Mouse (Mus musculus) MN1 (cell line): ENCODE measurements around the gene Rec8.

Source experiments
- DNase-seq: peaks from one replicate; pipeline ENCODE4 v3.0.0-alpha.2; 2016; ENCODE audit warnings: low spot score

Rec8 gene

DNA sequence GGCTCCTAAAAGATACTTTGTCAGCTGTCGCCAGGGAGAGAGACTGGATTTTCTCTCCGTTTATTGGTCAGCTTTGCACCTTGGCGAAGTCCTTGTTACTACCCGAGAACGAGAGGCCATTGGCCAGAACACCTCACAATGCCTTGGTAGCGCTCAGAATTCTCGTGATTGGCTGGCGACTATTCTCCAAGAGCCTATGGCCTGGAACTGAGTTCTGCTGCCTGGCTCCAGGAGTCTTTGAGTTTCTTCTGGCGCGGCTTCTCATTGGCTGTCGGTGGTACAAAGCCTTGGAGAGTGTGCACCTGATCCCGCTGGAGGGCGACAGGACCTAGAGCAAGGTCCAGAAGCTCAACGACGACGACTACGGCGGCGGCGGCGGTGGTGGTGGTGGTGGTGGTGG is at the start of gene Rec8:
Gene Rec8 (plus strand): TSS at position 216 of the 400 bp plus-strand sequence.
- peak; percentile 96 for DNase-seq

DNA sequence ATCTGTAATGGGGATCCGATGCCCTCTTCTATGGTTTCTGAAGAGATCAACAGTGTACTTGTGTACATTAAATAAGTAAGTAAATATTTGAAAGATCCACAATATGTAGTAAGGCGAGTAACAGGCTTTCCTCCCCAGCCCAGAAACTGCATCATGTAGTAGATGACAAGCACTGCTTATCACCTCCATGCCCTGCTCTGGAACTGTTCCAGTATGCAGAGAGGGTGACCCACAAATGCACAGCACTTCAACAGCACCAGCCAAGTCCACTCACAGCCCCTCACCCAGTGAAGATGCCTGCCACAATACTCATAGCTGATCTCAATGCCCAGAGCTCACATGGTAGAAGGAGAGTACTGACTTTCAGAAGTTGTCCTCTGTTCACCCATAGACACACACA is 47.2 kb upstream of the Rec8 start:
- no peak for DNase-seq

DNA sequence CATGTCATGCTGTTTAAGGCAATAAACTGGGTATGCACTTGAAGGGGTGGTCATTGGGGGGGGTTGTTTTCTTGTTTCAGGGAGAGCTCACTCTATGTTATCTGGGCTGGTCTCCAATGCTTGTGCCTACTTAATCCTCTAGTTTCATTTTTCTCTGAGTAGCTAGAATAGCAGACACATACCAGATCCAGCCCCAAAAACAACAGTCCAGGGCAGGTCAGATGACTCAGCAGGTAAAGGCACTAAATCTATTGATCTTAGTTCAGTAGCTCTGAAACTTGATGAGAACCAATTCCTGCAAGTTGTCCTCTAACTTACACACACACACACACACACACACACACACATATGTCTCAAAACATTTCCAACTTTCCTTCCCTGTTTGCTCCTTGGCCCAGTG is 46.1 kb upstream of the Rec8 start:
- no peak for DNase-seq

DNA sequence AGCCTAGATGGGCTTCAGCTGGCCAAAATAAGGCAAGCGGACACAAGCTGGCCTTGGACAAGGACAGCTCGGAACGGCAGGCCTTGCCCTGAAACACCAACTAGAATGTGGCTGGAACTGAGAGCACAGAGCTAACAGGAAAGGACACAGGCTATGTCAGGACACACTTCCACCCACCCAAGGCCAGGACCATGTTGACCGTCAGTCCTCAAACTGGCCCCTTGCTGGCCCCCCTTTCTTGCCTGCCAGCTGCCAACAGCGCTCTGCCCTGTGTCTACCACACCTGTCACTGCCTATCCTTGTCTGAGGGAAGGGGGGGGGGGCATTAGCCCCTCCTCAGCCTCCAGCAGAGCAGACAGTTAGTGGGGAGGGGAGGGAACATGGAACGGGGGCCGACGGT is 42.5 kb upstream of the Rec8 start, which contains the start of gene Fitm1:
Gene Fitm1 (plus strand): TSS at position 316 of the 400 bp plus-strand sequence.
- DNase-seq: no peak

DNA sequence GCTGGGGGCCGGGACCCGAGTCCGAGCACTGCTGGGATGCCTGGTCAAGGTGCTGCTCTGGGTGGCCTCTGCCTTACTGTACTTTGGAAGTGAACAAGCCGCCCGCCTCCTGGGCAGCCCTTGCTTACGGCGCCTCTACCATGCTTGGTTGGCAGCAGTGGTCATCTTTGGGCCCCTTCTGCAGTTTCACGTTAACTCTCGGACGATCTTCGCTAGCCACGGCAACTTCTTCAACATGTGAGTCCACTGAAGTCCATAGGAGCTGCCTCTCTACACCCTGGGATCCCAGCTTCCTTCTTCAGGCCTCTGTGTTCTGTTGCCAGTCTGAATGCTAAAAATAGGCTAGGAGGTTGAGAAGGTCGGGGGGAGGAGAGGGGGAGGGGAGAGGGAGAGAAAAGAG is 42.1 kb upstream of the Rec8 start:
- DNase-seq: no peak

DNA sequence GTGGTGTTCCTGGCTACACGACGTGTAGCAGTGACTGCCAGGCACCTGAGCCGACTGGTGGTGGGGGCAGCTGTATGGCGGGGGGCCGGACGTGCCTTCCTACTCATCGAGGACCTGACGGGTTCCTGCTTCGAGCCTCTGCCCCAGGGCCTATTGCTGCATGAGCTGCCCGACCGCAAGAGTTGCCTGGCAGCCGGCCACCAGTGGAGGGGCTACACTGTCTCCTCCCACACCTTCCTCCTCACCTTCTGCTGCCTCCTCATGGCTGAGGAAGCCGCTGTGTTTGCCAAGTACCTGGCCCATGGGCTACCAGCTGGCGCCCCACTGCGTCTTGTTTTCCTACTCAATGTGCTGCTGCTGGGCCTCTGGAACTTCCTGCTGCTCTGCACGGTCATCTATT is 41.5 kb upstream of the Rec8 start:
- no peak for DNase-seq

DNA sequence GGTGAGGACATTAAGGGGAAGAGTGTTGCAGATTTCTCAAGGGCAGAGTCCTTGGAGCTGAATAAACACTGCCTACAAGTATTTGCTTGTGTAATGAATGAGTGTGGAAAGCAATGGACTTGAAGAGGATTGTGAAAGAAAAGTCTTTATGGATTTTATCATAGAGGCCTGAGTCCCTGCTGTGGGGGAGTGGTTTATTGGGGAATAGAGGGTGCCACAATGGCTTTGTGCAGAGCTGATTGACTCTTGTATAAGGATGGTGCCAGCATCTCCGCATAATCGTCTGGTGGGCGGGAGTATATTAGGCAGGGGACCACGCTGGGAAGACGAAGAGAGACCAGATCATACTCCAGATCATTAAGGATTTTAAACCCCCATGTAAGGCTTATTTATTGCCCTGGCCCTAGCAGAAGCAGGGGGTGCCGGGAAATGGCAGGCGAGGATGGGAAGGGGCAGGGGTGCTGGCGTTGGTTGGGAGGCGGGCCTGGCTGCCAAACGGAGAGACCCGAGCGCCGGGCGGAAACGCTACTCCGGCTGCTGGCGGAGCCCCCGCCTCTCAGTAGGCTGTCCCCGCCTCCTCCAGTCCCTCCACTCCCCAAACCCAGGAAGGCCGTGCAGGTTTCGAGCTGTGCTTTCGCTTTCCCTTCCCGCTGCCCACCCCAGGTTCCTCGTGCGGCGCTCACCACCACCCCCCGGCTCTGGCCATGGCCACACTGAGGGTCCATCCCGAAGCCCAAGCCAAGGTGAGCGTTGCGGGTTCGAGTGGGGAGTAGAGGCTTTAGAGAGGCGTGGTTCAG is 39.8 kb upstream of the Rec8 start, which contains the start of gene Psme1:
Gene Psme1 (plus strand): TSS at position 253 of the 797 bp plus-strand sequence.
- peak; percentile 84 for DNase-seq

DNA sequence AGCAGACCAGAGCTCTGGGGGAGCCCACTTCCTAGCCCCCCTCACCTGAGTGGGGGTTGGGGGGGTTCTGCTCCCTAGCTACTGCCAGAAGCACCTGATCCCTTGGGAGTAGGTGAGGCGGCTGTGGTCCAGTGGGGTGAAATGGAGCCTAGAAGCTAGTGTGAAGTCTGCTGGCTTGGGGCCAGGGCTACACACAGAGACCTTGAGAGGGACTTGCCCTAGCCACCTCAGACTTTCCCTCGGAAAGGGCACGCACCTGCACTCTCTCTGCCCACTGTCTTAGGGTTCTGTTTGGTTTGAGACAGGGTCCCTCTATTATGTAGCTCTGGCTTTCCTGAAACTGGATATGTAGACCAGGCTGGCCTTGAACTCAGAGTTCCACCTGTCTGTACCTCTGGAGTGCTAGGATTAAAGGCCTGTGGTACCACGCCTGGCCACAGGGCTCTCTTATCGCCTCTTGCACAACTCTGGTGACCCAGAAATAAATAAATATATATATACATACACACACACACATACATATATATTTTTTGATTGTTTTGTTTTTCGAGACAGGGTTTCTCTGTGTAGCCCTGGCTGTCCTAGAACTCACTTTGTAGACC is 39.1 kb upstream of the Rec8 start:
- DNase-seq: peak; percentile 66

DNA sequence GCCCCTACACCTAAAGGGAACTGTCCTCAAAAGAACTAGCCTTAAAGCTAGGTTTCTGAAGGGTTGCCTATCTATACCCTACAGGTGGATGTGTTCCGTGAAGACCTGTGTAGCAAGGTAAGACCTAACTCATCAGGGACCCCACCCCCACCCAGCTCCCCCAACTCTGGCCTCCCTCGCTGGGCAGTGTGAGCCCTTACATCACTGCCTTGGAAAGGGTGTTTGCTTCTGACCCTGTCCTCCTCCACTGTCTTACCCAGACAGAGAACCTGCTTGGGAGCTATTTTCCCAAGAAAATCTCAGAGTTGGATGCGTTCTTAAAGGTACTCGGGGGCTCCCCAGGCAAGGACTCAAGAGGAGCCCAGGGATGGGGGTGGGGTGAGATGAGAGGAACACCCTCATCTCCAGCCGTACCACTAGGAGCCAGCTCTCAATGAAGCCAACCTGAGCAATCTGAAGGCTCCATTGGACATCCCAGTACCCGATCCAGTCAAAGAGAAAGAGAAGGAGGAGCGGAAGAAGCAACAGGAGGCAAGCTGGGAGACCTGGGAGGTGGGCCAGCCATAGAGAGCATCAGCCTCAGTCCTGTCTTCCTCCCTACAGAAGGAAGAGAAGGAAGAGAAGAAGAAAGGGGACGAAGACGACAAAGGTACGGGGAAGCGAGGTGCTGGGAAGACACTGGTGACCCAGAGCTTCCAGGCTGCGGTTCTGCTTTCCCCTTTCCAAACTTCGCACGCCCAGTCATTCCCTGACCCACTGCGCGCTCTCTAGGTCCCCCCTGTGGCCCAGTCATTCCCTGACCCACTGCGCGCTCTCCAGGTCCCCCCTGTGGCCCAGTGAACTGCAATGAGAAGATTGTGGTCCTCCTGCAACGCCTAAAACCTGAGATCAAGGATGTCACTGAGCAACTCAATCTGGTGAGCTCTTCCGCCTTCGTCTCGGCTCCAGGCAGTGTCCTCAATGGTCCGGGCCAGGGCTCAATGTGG is 38.0 kb upstream of the Rec8 start:
- DNase-seq: no peak

DNA sequence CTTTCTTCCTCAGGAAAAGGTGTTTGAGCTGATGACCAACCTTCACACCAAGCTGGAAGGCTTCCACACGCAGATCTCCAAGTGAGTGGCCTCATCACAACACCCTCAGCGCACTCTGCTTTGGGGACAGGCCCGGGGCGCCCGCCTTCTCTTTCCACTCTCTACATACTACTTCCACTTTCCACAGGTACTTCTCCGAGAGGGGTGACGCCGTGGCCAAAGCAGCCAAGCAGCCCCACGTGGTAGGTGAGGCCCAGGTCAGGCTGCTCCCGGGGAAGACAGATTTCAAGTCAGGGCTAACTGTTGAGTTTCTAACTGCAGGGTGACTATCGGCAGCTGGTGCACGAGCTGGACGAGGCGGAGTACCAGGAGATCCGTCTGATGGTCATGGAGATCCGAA is 37.1 kb upstream of the Rec8 start:
- no peak for DNase-seq

DNA sequence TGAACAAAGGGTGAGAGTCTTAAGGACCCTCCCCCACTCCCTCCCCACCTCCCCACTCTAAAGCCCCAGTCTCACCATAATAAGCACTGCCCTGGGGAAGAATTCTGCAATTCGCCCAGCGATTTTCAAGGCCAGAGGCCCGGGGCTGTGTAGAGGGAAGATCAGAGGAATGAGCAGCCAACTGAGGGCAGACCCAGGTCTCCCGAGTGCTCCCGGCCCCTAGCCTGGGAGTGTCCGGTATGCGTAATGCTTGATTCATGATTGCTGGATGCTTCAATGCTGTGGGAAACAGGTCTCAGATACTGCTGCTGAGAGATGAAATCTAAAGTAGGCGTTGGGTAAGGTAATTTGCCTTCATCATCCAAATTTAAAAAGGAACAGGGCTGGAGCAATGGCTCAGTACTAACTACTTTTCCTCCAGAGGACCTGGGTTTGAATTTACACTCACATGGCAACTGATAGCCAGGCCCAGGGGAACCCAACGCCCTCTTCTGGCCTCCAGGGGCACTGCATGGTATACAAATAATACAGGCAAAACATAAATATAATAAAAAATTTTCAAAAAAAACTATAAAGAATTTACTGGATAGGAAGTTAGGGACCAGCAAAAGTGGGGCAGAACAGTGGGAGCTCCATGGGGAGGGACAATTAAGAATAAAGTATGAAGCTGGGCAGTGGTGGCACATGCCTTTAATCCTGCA is 35.7 kb upstream of the Rec8 start:
- no peak for DNase-seq

DNA sequence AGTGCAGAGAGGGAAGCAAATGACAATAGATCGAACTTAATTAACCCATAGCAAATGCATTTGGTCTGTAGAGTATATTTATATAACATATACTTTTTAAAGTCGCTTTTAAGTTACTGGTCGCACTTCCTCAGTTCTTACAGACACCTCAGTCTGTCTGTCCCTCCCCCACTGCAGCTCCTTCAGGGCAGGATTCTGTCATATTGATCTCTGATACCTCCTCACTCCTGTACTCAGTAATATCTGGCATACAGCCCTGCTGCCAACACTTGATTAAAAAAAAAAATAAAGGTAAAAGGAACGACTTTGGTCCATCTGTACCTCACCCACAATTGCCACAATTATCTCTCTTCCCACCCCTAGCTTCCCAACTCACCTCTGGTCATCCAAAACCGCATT is 33.5 kb upstream of the Rec8 start:
- no peak for DNase-seq

DNA sequence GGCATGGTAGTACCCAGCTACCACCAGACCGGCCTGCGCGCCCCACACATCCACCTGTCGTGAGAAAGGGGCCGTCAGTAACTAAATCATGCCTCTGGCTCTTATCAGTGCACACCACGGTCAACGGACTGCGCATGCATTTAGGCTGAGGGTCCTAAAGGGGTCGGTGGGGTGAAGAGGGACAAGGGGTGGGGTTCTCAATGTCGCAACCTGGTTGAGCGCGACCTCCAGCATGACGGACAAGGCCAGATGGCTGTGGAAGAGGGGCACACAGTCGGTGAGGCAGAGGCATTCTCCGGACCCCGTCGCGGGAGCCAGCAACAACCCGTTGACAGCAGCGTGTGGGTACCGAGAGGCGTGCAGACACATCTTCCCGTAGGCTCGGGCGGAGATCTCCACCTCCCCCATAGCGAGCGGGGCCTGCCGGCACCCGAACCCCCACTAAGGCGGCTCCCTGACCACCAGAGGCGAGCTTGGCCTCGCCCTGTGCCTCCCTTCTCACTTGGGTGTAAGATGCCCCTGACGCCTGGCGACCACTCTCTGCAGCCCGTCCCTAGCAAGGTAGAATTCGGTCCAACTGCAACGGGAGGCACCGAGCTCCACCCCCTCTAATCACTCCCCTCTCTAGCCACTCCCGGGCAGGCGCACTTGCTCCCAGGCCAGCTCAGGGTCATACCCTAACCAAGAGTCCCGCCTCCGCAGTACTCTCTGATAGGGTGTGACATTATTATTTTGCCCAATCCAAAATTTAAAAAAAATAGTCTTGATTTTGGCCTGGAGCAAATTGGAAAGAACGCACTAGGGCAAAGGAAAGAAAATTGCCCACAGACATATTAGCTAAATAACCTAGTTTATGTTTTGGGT is 32.9 kb upstream of the Rec8 start, which contains the start of gene Emc9:
Gene Emc9 (minus strand): TSS at position 601 of the 864 bp plus-strand sequence.
- peak; percentile 70 for DNase-seq

DNA sequence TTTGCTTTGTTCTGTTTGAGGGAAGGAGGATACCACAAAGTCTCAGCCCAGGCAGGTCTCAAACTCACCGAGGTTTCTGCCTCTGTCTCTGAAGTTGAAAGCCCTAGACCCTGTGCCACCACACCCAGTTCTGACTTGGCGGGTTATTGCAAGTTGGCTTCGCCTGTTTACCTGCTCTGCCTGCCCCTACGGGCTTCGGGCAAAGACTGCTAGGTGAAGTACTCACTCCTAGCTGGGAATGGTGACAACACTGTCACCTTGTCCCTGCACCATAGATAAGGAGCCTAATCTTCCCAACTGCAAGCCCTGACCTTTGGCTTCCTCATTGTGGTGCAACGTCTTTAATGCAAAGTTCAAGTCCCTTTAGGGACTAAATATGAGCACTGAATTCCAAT is 32.3 kb upstream of the Rec8 start:
- DNase-seq: no peak

DNA sequence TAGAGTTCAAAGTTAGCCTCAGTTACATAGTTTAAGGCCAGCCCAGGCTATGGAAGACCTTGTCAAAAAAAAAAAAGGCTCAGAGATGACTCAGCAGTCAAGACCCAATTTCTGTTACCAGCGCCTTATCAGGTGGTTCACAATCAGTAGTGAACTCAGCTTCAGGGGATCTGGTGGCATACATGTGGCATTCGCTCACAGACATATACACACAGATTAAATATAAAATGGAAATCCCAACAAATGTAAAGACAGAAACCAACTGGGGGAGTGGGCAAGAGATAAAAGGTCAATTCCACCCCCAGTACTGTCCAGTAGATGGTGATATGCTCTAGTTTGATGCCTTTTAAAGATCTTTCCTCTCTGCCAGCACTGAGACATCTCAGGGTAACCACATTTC is 31.7 kb upstream of the Rec8 start:
- no peak for DNase-seq

DNA sequence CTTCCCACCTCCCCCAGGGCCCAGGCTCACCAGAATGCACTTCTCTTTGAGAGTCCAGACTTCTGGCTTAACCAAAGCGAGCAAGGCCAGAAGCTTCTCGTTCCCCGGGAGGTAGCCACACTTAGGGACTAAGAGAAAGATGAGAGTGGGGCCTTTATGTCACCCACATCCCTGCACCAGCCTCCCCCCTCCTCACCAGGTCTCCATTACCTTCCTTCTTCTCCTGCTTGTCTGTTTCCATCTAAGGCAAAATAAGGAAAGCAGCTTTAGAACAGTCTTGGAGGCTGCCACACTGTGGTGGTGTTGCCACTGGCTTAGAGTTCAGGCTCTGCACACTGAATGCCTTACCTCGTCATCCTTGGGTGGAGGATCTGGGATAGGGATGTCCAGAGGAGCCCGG is 28.6 kb upstream of the Rec8 start:
- no peak for DNase-seq

DNA sequence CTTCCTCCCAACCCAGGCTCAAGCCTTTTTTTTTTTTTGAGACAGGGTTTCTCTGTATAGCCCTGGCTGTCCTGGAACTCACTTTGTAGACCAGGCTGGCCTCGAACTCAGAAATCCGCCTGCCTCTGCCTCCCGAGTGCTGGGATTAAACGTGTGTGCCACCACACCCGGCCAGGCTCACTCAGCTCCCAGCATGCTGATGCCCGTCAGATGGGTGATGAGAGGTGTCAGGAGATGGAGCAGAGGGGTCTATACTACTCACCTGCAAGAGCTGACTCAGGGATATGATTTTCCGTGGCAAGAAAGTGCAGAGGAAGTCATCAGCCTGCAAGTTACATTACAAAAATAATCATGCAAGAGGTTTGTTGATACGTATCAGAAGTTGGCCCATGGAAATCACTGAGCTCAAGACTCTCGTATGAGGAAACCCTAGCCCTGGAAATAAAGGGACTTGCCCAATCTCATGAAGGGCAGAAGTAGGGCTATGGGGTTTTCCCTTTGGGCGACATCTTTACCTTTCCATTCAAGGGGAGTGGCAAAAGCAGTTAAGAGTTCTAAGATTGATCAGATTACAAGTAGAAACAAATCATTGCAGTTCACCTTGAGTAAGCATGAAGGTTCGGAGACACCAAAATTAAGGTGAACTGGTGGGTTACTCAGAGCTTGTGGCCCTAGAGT is 27.9 kb upstream of the Rec8 start:
- DNase-seq: no peak

DNA sequence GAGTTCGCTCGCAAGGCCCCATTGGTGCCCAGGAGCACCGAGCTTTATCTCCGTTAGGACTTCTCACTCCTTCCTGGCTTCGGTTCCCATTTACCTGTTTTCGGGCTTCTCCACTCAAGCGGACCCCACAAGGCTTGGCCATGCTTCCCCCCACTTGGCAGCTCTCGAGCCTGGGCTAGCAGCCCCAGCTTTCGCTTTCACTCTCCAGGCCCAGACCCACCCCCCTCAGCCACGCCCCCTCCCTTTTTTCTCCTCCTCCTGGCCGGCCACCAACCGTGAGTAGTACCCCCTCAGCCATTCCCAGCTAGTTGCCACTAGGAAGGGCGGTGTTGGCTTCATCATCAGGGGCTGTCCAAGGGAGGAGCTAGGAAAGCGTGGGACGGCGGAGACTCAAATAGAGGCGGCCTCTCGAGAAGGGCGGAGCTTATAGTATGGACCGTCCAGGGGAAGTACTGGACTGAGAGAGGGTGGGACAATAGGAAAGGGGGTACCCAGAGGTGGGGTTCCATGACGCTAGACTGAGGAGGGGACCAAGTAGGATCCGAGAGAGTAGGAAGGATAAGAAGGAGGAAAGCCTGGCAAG is 27.0 kb upstream of the Rec8 start, which contains the start of gene Psme2:
Gene Psme2 (minus strand): TSS at position 366 of the 583 bp plus-strand sequence.
- peak; percentile 97 for DNase-seq

DNA sequence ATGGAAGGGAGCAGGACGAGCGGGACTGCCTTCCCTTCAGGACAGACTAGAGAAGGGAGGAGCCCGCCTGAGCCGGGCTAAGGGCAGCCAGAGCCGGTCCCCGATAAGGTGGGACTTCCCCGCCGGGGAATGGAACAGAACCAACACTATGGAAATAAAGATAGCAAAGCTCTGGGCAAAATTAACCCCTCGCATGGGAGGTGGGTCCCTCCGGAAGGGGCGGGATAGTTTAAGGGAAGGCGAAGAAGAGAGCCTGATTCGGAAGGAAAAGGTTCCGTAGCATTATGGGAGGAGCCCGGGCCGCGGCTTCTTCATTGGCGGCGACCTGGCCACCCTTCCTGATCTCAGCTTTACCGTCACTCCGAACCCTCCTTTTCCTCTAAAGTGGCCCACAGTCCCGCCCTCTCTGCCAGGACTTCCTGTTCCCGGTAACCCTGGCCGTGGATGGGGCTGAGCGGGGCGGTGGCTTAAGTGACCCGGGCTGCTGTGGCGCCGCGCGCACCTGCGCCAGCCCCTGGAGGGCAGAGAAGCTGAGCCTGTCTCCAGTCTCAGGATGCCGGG is 26.4 kb upstream of the Rec8 start, which contains the start of gene Rnf31:
Gene Rnf31 (plus strand): TSS at position 378 of the 561 bp plus-strand sequence.
- peak; percentile 94 for DNase-seq
